Mouse (Mus musculus) midbrain, postnatal 0 days (tissue): ENCODE measurements around the gene Clec2h. TPM values are rescaled to one million over a fixed set of nuclear protein-coding genes. Genes with fewer than 3 reads are reported as not detected.
"Not testable (repeated sequence)": the region's sequence is repeated elsewhere in the genome, so short reads cannot be mapped to it uniquely, and the experiment has no call there.

ENCODE experiments used
- ATAC-seq: fragments of 200-750 bp; cut with Nextera tagmentation; 2 replicates; pipeline ENCODE4 v1.8.0; 2017; ENCODE audit warnings: moderate number of reproducible peaks, mild to moderate bottlenecking, moderate TSS enrichment, moderate library complexity; ENCODE audit not compliant: low FRiP score
- DNase-seq: peaks from one replicate; pipeline ENCODE4 v3.0.0-alpha.2; 2015; ENCODE audit warnings: low spot score
- H3K27ac ChIP-seq: fragments of 300-500 bp; sonication (generic); 2 replicates; pipeline ENCODE4 v1.5.1; 2014; ENCODE audit warnings: low read depth, mild to moderate bottlenecking, low read length, mixed read lengths
- H3K27me3 ChIP-seq: fragments of 300-500 bp; sonication (generic); 2 replicates; pipeline ENCODE4 v1.6.1; 2014; ENCODE audit warnings: low read length, control low read depth, mixed read lengths; ENCODE audit not compliant: insufficient read depth
- H3K36me3 ChIP-seq: fragments of 300-500 bp; sonication (generic); 2 replicates; pipeline ENCODE4 v1.6.1; 2014; ENCODE audit warnings: low read length, control low read depth, mixed read lengths; ENCODE audit not compliant: insufficient read depth
- H3K4me1 ChIP-seq: fragments of 300-500 bp; sonication (generic); 2 replicates; pipeline ENCODE4 v1.6.1; 2014; ENCODE audit warnings: mild to moderate bottlenecking, control low read depth, antibody characterized with exemption, low read length, mixed read lengths; ENCODE audit not compliant: insufficient read depth
- H3K4me2 ChIP-seq: fragments of 300-500 bp; sonication (generic); 2 replicates; pipeline ENCODE4 v1.6.1; 2014; ENCODE audit warnings: low read depth, mild to moderate bottlenecking, low read length, mixed read lengths; ENCODE audit not compliant: poor library complexity, severe bottlenecking
- H3K4me3 ChIP-seq: fragments of 300-500 bp; sonication (generic); 2 replicates; pipeline ENCODE4 v1.5.1; 2014; ENCODE audit warnings: low read depth, mild to moderate bottlenecking, low read length, moderate library complexity
- H3K9ac ChIP-seq: fragments of 300-500 bp; sonication (generic); replicated peaks from 2 replicates; pipeline ENCODE4 v1.6.1; 2014; ENCODE audit warnings: mild to moderate bottlenecking, low read length, moderate library complexity, mixed read lengths; ENCODE audit not compliant: poor library complexity, severe bottlenecking
- H3K9me3 ChIP-seq: fragments of 300-500 bp; sonication (generic); 2 replicates; pipeline ENCODE4 v1.6.1; 2016; ENCODE audit warnings: low read length, control low read depth
- CTCF ChIP-seq: IDR thresholded peaks from 2 replicates; pipeline ENCODE4 v1.5.1; 2016; ENCODE audit warnings: antibody characterized with exemption, mild to moderate bottlenecking
- WGBS: fragments of 180-500 bp; shearing (Covaris S2); extraction: QIAGEN DNeasy Blood & Tissue Kit; methylation state at CpG from one replicate; pipeline ENCODE4 v1.1.7; 2014; 5-methylcytosine and 5-hydroxymethylcytosine counted together
- polyA plus RNA-seq: library from polyadenylated mRNA; unstranded; fragments of >200 nt; fragmentation: Nextera tagmentation; extraction: Ambion mirVana; gene quantifications from 2 replicates; pipeline ENCODE4 v1.2.1, GENCODE M21; 2015
- total RNA-seq: library from RNA; depleted of rRNA; stranded (reverse); fragments of >200 nt; gene quantifications from 2 replicates; pipeline ENCODE4 v1.2.3, GENCODE M21; 2014

Gene Clec2h
- total and polyA plus RNA-seq, 2 experiments from 2014 or later, result not detected

DNA sequence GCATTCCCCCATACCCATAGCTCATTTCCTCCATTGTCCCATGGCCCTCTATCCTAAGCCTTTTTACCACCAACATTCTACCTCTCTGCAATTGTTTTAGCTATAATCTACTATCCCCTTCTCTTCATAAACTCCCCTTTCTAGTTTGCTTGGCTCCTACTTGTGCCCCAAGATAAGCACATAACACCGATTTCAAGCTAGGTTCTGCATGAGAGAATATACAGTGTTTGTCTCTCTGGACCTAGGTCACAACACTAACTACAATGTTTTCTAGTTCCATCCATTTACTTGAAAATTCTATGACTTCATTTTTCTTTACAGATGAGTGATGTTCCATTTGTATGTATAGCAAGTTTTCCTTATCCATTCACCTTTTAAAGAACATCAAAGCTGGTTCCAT, 21.5 kb upstream of the Clec2h start:
- ATAC-seq, result no peak

DNA sequence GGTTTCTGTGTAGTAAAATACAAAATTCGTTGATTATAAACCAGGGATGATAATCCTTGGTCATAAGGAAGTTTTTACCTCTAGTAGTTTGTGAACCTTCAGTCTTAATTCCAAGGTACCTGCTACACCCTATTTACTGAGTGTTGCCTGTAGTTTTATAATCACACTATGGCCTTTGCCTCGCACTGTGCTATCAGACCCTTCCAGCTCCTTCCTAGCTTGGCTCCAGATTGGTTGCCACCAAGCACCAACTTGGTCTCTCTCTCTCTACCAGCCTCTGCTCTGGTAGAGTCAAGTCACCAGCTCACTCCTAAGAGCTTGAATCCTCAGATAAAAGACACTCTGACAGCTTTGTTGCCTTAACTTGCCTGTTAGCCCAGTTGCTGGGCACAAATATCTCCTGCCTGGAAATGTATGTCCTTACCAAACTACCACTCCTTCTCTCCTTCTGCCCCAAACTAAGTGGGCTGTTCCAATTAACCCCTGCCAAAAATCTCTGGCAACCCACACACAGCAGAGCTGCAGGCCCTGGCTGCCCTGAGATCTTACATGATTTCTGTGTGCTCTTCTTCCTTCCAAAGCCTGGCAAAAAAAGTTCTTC, 21.0 kb upstream of the Clec2h start:
- H3K27ac ChIP-seq, result no peak overlapping the region
- H3K36me3 ChIP-seq, result no peaks in the 10 kb centered on the region
- no peaks in the 10 kb centered on the region for H3K9me3 ChIP-seq
- no peak overlapping the region for H3K4me3 ChIP-seq
- no peak for TF ChIP-seq CTCF
- no peaks in the 10 kb centered on the region for H3K27me3 ChIP-seq
- 78% methylated on average over 2 of the region's 2 CpGs for WGBS
- no peak for ATAC-seq
- no peak for DNase-seq
- no peaks in the 10 kb centered on the region for H3K4me1 ChIP-seq
- no peak overlapping the region for H3K9ac ChIP-seq
- no peak overlapping the region for H3K4me2 ChIP-seq

More for the DNA sequence above, 21.5 kb upstream of the Clec2h start:
- H3K9me3 ChIP-seq, result no peaks in the 10 kb centered on the region
- no peak overlapping the region for H3K27ac ChIP-seq
- H3K9ac ChIP-seq, result no peak overlapping the region
- H3K36me3 ChIP-seq, result no peaks in the 10 kb centered on the region
- no peaks in the 10 kb centered on the region for H3K4me1 ChIP-seq
- no peak overlapping the region for H3K4me2 ChIP-seq
- H3K27me3 ChIP-seq, result no peaks in the 10 kb centered on the region
- TF ChIP-seq CTCF, result no peak
- DNase-seq, result no peak
- WGBS, result 97% methylated on average over 1 of the region's 1 CpGs
- no peak overlapping the region for H3K4me3 ChIP-seq

GRCm38 (mm10) chr6:128643999-128644398, 18.2 kb upstream of the Clec2h start:
- 68% methylated on average over 2 of the region's 2 CpGs for WGBS
- Histone ChIP-seq H3K27ac (no peak overlapping the region), H3K36me3 (no peaks in the 10 kb centered on the region), H3K9me3 (no peaks in the 10 kb centered on the region), H3K4me3 (no peak overlapping the region), H3K27me3 (no peaks in the 10 kb centered on the region), H3K4me1 (no peaks in the 10 kb centered on the region), H3K9ac (no peak overlapping the region), H3K4me2 (no peak overlapping the region)
- ATAC-seq (no peak), DNase-seq (no peak)
- no peak for TF ChIP-seq CTCF

DNA sequence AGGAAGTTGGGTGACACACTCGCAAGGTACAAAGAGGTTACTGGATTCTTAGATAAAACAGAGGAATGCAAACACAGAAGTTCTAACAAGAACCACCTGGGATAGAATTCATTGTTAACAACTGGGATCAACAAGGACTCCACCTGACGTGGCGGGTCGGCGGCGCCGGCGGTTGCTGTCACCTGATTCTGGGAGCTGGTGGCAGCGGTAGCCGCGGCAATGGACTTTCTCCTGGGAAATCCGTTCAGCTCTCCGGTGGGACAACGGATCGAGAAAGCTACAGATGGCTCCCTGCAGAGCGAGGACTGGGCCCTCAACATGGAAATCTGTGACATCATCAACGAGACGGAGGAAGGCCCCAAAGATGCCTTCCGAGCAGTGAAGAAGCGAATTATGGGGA, 17.5 kb upstream of the Clec2h start:
- not testable (repeated sequence) for H3K36me3 ChIP-seq, H3K9ac ChIP-seq, H3K4me1 ChIP-seq, ATAC-seq, DNase-seq, H3K4me3 ChIP-seq, H3K27ac ChIP-seq, H3K27me3 ChIP-seq, H3K4me2 ChIP-seq, H3K9me3 ChIP-seq
- 97% methylated on average over 20 of the region's 20 CpGs for WGBS

GRCm38 (mm10) chr6:128645708-128646107, 16.5 kb upstream of the Clec2h start:
- not testable (repeated sequence) for H3K4me2 ChIP-seq, H3K4me3 ChIP-seq, ATAC-seq, H3K9me3 ChIP-seq, H3K36me3 ChIP-seq, H3K27ac ChIP-seq, H3K9ac ChIP-seq, DNase-seq, H3K4me1 ChIP-seq, H3K27me3 ChIP-seq
- WGBS, result 94% methylated on average over 12 of the region's 12 CpGs

DNA sequence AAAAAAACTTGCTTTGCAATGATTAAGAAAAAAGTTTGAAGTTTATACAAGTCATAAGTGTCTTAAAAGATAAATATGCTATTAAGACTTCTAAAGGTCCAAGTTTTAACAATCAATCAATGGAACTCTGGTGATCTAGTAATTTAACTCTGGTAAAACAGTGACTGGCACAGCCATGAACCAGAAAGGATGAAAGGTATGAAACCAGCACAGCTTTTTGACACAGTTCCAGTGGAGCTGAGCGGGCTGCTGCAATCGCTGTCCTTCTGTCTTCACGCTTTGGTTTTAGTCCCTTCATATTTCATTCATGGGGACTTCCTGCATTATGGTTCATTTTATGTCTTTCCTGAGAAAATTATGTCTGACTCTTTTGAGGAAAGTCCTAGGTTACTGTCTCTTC, 12.5 kb upstream of the Clec2h start:
- H3K4me3 ChIP-seq, result no peak overlapping the region
- no peaks in the 10 kb centered on the region for H3K9me3 ChIP-seq
- no peak overlapping the region for H3K4me2 ChIP-seq
- no peak for DNase-seq
- TF ChIP-seq CTCF, result no peak
- H3K9ac ChIP-seq, result no peak overlapping the region
- H3K4me1 ChIP-seq, result no peaks in the 10 kb centered on the region
- H3K27me3 ChIP-seq, result no peaks in the 10 kb centered on the region
- 96% methylated on average over 3 of the region's 3 CpGs for WGBS
- no peaks in the 10 kb centered on the region for H3K36me3 ChIP-seq
- ATAC-seq, result no peak
- no peak overlapping the region for H3K27ac ChIP-seq
